Mouse (Mus musculus) retina, postnatal 7 days (tissue): ENCODE data around the gene Rfx5.
"Not testable (repeated sequence)": the region's sequence is repeated elsewhere in the genome, so short reads cannot be mapped to it uniquely, and the experiment has no call there.

Source experiments
- DNase-seq: peaks from one replicate; pipeline ENCODE4 v3.0.0-alpha.2; 2012; ENCODE audit warnings: low read depth, low spot score

Rfx5 gene

GRCm38 (mm10) chr3:94953764-94954616 lies at the start of gene Rfx5:
Gene Rfx5 (plus strand): TSS chr3:94954075.
- peak; percentile 81 for DNase-seq

GRCm38 (mm10) chr3:94904759-94905158 lies 49.1 kb upstream of the Rfx5 start:
- DNase-seq, result not testable (repeated sequence)

- no peak for DNase-seq
Observed at GRCm38 (mm10) chr3:94906482-94906881, 47.4 kb upstream of the Rfx5 start.

- no peak for DNase-seq
Observed at GRCm38 (mm10) chr3:94911050-94911693, 42.7 kb upstream of the Rfx5 start.

GRCm38 (mm10) chr3:94913801-94914200 lies 40.1 kb upstream of the Rfx5 start:
- no peak for DNase-seq

GRCm38 (mm10) chr3:94915903-94916741 lies 37.8 kb upstream of the Rfx5 start:
- DNase-seq, result no peak

- DNase-seq, result no peak
Observed at GRCm38 (mm10) chr3:94917816-94918361, 36.0 kb upstream of the Rfx5 start.

- DNase-seq, result no peak
Observed at GRCm38 (mm10) chr3:94918845-94919244, 35.0 kb upstream of the Rfx5 start.

GRCm38 (mm10) chr3:94921104-94921503 lies 32.8 kb upstream of the Rfx5 start:
- no peak for DNase-seq

GRCm38 (mm10) chr3:94922333-94922732 lies 31.5 kb upstream of the Rfx5 start:
- DNase-seq, result no peak

- DNase-seq, result no peak
Observed at GRCm38 (mm10) chr3:94924688-94925087, 29.2 kb upstream of the Rfx5 start.

GRCm38 (mm10) chr3:94926301-94926736 lies 27.6 kb upstream of the Rfx5 start:
- not testable (repeated sequence) for DNase-seq

- DNase-seq, result not testable (repeated sequence)
Observed at GRCm38 (mm10) chr3:94928979-94929378, 24.9 kb upstream of the Rfx5 start.

GRCm38 (mm10) chr3:94930386-94931266 lies 23.2 kb upstream of the Rfx5 start:
- DNase-seq, result not testable (repeated sequence)

- DNase-seq, result not testable (repeated sequence)
Observed at GRCm38 (mm10) chr3:94931427-94932082, 22.3 kb upstream of the Rfx5 start.

- DNase-seq, result not testable (repeated sequence)
Observed at GRCm38 (mm10) chr3:94932279-94932678, 21.6 kb upstream of the Rfx5 start.

GRCm38 (mm10) chr3:94932809-94933564 lies 20.9 kb upstream of the Rfx5 start, which contains the start of gene Selenbp1:
Gene Selenbp1 (plus strand): TSS chr3:94933056.
- DNase-seq, result peak; percentile 37

- not testable (repeated sequence) for DNase-seq
Observed at GRCm38 (mm10) chr3:94933604-94934003, 20.3 kb upstream of the Rfx5 start.

GRCm38 (mm10) chr3:94934564-94934963 lies 19.3 kb upstream of the Rfx5 start:
- not testable (repeated sequence) for DNase-seq
